Mouse (Mus musculus) cerebellum, adult 2 months (tissue): ENCODE results near the gene Reg3g. TPM values are rescaled to one million over a fixed set of nuclear protein-coding genes. Genes with fewer than 3 reads are reported as not detected.
"Not testable (repeated sequence)": the region's sequence is repeated elsewhere in the genome, so short reads cannot be mapped to it uniquely, and the experiment has no call there.

Source experiments
- DNase-seq, 2 experiments: peaks; one replicate each; pipeline ENCODE4 v3.0.0; 2021
- H3K27ac ChIP-seq: fragments of 200-500 bp; 2 replicates; pipeline ENCODE4 v1.5.1; 2012; ENCODE audit warnings: low read length, control low read depth, inconsistent platforms; ENCODE audit not compliant: insufficient read depth
- H3K27me3 ChIP-seq: fragments of 200-500 bp; 2 replicates; pipeline ENCODE4 v1.6.1; 2012; ENCODE audit warnings: inconsistent platforms, mild to moderate bottlenecking, low read length, moderate library complexity; ENCODE audit not compliant: control insufficient read depth, insufficient read depth
- H3K4me1 ChIP-seq: fragments of 200-500 bp; 2 replicates; pipeline ENCODE4 v1.6.1; 2011; ENCODE audit warnings: low read length; ENCODE audit not compliant: control insufficient read depth, insufficient read depth
- H3K4me3 ChIP-seq: fragments of 200-500 bp; replicated peaks from 2 replicates; pipeline ENCODE3; 2011; ENCODE audit warnings: mild to moderate bottlenecking, low read depth, low read length, control low read depth; ENCODE audit not compliant: insufficient read depth
- CTCF ChIP-seq: fragments of 200-500 bp; IDR thresholded peaks from 2 replicates; pipeline ENCODE4 v1.5.1; 2011; ENCODE audit warnings: low read depth, mild to moderate bottlenecking, control low read depth, low read length, moderate library complexity, borderline replicate concordance; ENCODE audit not compliant: insufficient read depth
- POLR2A ChIP-seq: fragments of 200-500 bp; IDR thresholded peaks from 2 replicates; pipeline ENCODE4 v1.6.1; 2011; ENCODE audit warnings: low read length, control low read depth, borderline replicate concordance; ENCODE audit not compliant: insufficient read depth
- WGBS: fragments of 180-500 bp; shearing (Covaris S2); methylation state at CpG from one replicate; pipeline ENCODE4 v1.1.7; 2018; 5-methylcytosine and 5-hydroxymethylcytosine counted together
- polyA plus RNA-seq: library from polyadenylated mRNA; depleted of rRNA; stranded (reverse); fragments of >200 nt; gene quantifications from 2 replicates; pipeline ENCODE4 v1.2.3, GENCODE M21; 2012; rRNA removed

Reg3g gene
- polyA plus RNA-seq, 1 experiment: 0.20 TPM

DNA sequence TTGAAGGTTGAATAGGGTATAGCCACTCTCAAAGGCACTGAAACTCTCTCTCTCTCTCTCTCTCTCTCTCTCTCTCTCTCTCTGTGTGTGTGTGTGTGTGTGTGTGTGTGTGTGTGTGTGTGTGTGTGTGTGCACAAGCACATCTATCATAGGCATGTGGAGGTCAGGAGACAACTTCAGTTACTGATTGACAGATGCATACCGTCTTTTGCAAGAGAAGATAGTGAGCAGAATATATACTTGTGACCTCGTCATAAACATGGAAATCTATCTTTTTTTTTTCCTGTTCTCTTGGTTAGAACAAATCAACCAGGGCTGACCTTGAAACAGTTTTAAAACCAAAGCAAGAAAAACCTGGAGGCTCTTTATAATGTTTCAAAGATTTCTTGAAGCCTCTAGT, 6.3 kb downstream of the Reg3g start:
- TF ChIP-seq POLR2A: no peak
- no peak for TF ChIP-seq CTCF
- H3K27me3 ChIP-seq: no peaks in the 10 kb centered on the region
- no peak overlapping the region for H3K27ac ChIP-seq
- WGBS: 77% methylated on average over 2 of the region's 2 CpGs
- no peak for DNase-seq
- no peak overlapping the region for H3K4me3 ChIP-seq
- H3K4me1 ChIP-seq: no peaks in the 10 kb centered on the region

DNA sequence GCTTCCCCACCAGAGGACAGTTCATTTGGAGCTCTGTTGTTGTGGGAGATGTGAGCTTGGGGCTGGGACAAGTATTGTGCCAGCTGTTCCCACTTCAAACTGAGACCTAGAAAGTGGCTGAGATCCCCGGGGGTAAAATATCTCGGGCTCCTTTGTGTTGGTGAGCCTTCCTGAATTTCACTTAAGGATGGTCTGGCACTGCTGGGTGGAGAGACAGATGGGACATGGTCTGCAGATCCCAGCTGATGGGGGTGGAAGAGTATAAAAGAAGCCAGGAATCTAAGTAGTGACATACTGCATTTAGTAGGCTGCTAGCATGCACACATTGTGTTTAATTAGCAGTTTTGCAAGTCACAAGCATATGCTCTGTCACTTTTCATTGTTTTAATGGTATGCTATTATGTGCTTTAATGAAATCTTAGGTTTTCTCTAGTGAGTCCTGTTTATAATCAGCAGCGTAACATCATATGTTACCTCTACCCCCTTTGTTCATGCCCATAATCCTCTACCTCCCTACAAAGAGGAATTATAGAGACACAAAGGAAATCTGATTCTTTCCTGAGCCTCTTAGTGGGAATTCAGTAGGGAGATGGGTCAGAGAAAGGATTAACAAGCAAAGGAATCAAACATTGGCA, 8.4 kb downstream of the Reg3g start:
- Histone ChIP-seq H3K27me3 (no peaks in the 10 kb centered on the region), H3K4me1 (no peaks in the 10 kb centered on the region), H3K4me3 (no peak overlapping the region), H3K27ac (no peak overlapping the region)
- TF ChIP-seq CTCF: no peak
- WGBS: 27% methylated on average over 3 of the region's 3 CpGs
- no peak for DNase-seq

DNA sequence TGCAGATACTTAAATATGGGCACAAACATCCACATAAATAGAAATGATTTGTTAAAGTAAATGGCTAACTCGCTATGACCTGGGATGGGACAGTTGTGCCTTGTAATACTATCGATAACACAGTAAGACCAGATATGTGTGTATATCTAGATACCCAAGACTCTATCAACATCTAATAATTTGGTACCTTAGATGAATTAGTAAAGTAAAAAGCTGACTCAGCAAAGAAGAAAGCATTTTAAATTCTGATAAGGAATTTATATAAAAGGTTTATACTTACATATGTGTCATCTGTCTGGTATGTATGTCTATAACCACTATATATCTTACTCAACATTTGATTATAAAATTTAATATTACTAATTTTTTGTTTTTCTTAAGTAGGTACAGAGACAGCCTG, 15.9 kb downstream of the Reg3g start:
- WGBS: 88% methylated on average over 2 of the region's 2 CpGs

DNA sequence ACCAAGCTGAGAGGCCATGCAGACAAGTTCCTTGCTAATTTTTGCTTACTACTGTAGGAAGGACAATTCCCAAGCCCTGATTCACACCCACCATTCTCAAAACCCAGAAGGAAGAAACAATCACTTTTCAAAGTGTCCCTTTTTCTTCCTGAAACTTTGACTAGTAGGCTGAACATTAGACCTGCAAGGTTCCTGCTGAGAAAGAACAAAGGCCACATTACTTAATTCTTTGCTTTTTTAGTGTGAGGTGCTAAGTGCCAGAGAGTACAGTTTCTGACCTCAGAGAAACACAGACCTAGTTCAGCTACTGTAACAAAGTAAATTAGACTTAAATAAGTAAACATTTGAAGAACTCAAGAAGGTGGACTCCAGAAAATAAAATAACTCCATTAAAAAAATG, 20.3 kb downstream of the Reg3g start:
- TF ChIP-seq POLR2A (no peak), CTCF (no peak)
- DNase-seq: no peak
- H3K4me3 ChIP-seq: no peak overlapping the region

More for the DNA sequence above, 15.9 kb downstream of the Reg3g start:
- DNase-seq: no peak
- Histone ChIP-seq H3K4me3 (no peak overlapping the region), H3K27me3 (no peaks in the 10 kb centered on the region), H3K4me1 (no peaks in the 10 kb centered on the region), H3K27ac (no peak overlapping the region)
- TF ChIP-seq POLR2A (no peak), CTCF (no peak)

DNA sequence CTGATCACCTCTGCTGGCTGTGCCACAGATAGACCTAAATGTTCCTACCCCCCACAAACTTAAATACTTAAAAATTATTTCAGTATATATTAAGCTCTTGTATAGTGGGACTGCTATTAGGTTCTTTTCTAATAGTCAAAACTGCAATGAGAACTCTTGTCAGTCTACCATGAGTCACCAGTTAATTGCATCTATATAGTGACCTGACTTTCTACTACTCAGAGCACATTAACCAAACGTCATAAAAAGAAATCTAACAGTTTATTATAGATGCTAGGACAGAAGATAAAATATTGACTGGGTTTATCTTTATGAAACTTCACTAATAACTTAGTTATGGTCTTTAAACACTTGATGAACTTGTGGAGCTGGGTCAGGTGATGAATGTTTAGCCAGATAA, 21.5 kb downstream of the Reg3g start:
- 68% methylated on average over 1 of the region's 1 CpGs for WGBS
- no peak overlapping the region for H3K27ac ChIP-seq

More for the DNA sequence above, 20.3 kb downstream of the Reg3g start:
- H3K27me3 ChIP-seq: no peaks in the 10 kb centered on the region
- no peaks in the 10 kb centered on the region for H3K4me1 ChIP-seq
- H3K27ac ChIP-seq: no peak overlapping the region

DNA sequence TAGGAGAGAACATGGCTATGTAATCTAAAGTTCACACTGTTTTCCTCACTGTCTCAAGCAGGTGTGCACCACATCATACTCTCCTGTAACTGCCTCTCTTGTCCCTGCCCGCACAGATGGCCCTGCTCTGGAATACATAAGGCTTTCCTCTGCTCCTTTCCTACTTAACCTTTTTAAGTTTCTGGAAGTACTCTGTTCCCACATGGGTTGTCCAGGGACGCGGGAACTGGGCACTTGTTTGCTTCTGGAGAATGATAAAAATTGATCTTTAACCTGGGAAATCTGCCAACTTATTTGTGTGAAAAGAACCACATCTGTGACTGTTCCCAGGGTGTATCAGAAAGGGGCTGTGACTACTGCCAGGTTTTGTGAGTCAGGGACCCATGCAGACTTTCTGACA, 43.2 kb downstream of the Reg3g start:
- no peak overlapping the region for H3K27ac ChIP-seq
- H3K4me1 ChIP-seq: no peaks in the 10 kb centered on the region

More for the DNA sequence above, 21.5 kb downstream of the Reg3g start:
- TF ChIP-seq POLR2A (no peak), CTCF (no peak)
- Histone ChIP-seq H3K4me3 (no peak overlapping the region), H3K27me3 (no peaks in the 10 kb centered on the region), H3K4me1 (no peaks in the 10 kb centered on the region)
- no peak for DNase-seq

DNA sequence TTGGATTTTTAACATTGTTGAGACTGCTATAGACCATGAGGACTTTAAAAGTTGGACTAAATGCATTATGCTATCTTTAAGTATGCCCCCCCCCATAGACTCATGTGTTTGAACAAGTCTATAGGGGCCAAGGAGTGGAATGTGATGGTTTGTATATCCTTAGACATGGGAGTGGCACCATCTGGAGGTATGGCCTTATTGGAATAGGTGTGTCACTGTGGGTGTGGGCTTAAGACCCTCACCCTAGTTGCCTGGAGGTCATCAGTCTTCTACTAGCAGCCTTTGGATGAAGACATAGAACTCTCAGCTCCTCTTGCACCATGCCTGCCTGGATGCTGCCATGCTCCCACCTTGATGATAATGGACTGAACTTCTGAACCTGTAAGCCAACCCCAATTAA, 46.3 kb downstream of the Reg3g start, which contains the start of gene Reg1:
Reg1 (plus strand) TSS at position 301 of the 400 bp plus-strand sequence.
- not testable (repeated sequence) for H3K4me1 ChIP-seq, H3K4me3 ChIP-seq, DNase-seq, H3K27me3 ChIP-seq, H3K27ac ChIP-seq

More for the DNA sequence above, 43.2 kb downstream of the Reg3g start:
- 51% methylated on average over 3 of the region's 3 CpGs for WGBS
- Histone ChIP-seq H3K27me3 (no peaks in the 10 kb centered on the region), H3K4me3 (no peak overlapping the region)
- no peak for DNase-seq
- no peak for TF ChIP-seq CTCF
- TF ChIP-seq POLR2A: no peak

Other genes starting within 250 kb of the Reg3g start
- 0.62 TPM in 1 of 2 replicates, not detected in the other for gene Reg3b, start 98.2 kb downstream of the Reg3g start, polyA plus RNA-seq
- gene Reg3d, start 90.0 kb downstream of the Reg3g start, polyA plus RNA-seq: not detected in 2 replicates
- not detected in 2 replicates for gene Reg3a, start 88.2 kb downstream of the Reg3g start, polyA plus RNA-seq
- not detected in 2 replicates for gene Reg2, start 73.2 kb downstream of the Reg3g start, polyA plus RNA-seq
- not detected in 2 replicates for gene Reg1, start 46.2 kb downstream of the Reg3g start, polyA plus RNA-seq